Mouse (Mus musculus): ENCODE measurements around the gene Csad.

DNA sequence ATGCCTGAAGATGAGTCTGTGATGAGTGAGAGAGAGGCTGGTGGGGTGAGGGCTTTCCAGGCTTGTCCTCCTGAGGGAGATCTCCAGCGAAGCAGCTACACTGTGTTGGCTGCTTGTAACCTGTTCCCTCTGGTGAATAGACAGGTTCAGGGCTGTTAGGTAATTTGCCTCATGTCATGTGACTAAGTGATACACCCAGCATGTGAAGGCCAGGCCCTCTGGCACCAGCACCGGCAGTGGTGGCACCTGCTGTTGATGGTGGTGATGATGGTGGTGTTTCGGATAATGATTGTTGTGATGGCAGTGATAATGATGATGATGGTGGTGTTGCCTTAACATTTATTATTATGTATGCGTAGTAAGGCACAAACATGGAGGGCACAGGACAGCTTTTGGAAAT is 6.3 kb upstream of the Csad start:
- TF ChIP-seq CTCF (conservative IDR thresholded peaks at IDR 0.05; ENCODE audit: low read length) (no peak), POU5F1 (IDR thresholded peaks at IDR 0.05; ENCODE audit: borderline replicate concordance, low read length) (no peak), NANOG (IDR thresholded peaks at IDR 0.05; ENCODE audit: borderline replicate concordance, low read length) (peak; percentile 61; the same call in 1 of the 2 replicates)

Data from E14TG2a.4 (cell line).